Mouse (Mus musculus): ENCODE measurements at regions not wholly inside any gene's neighbourhood (a gene's known extent, or its start where the extent isn't known, plus 50 kb on each side); places are given as distances from the start of the nearest gene placed in this dataset.

DNA sequence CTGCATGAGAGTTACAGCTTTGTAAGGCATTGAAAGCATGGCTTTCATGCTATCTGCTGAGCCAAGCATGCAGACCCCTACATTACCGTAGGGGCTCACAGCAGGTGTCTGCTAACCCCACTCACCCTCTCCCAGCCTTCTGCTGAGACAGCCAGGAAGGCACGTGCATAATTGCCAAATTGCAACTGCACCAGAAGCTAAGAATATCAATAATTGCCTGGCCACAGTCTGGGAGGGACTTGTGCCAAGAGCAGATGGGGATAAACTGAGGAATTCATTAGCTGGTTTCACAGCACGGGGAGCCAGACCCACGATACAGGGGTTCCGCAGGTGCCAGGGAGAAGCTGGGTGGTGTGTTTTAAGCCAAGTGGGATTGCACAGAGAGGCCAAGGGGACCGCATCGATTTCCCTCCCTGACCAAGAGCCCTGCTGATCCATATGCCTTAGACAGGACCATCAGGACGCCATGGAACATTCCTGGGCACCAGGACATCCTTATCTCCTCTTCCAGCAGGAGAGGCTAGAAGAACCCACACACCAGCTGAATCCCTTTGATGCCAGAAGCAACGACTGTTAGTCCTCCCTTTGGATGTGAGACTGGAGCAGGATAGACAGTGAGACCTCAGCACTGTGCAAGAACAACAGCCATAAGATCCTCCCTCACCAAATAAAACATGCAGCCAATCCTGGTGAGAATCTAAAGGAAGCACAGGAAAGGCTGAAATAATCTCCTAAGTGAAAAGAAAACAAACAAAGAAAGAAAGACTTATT lies 84.8 kb upstream of the Glrp1 start:
- no peaks in the 10 kb centered on the region for H3K9me3 ChIP-seq
- H3K9ac ChIP-seq: no peak overlapping the region
- no peaks in the 10 kb centered on the region for H3K36me3 ChIP-seq (replicated peaks)
- peak; percentile 60; the same call in 1 of the 2 replicates for ATAC-seq (replicated peaks)
- peaks cover 21% of the 10 kb centered on the region for H3K4me1 ChIP-seq
- no peak overlapping the region for H3K4me3 ChIP-seq
- no peak overlapping the region for H3K4me2 ChIP-seq
- 36% methylated on average over 9 of the region's 9 CpGs for WGBS
- H3K27ac ChIP-seq: peak overlapping the region; percentile 39; the same call in 1 of the 2 replicates
- H3K27me3 ChIP-seq (replicated peaks): no peaks in the 10 kb centered on the region

DNA sequence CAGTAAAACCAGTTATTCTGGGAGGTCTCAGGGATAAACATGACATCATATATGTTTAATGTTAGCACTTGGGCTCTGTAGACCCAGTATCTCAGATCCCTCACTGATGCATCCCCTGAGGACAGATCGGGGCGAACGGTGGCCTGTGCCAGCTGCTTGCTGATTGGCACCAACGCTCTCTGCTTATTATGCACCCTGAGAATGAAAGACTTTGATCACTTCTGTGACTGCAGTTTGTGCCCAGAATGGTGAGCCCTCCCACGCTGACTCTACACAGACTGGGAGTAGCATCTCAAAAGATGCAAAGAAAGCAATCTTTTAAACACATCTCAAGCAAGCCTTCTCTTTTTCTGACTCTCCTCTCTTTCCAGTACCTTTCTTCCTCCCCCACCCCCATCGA lies 82.2 kb upstream of the Glrp1 start:
- no peak overlapping the region for H3K27ac ChIP-seq

DNA sequence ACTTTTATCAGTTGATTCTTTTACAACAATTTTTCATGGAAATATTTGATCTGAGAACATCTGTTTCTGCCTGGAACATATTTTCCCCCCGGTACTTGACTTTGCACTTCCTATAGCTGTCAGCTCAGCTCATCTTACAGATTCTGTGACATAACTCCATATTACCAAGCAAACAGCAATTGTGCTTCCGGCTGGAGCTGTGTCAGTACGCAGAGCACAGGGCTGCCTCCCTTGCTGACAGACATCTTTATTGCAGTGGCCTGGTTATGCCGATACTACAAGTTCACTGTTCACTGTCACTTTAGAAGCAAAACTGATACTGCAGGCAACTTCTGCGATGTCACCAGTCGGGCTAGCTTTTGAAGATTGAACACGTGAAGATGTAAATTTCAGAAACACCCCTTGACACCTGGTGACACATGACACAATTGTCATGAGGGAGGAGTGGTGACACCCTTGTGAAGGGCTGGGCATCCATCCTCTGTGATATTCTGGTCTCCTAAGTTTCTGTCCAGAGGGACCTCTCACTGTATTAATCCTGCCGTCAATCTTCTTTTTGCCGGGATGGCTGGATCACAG lies 81.0 kb upstream of the Glrp1 start:
- Histone ChIP-seq H3K4me1 (peaks cover 21% of the 10 kb centered on the region), H3K4me2 (no peak overlapping the region), H3K27me3 (replicated peaks) (no peaks in the 10 kb centered on the region), H3K9ac (no peak overlapping the region), H3K27ac (no peak overlapping the region), H3K36me3 (replicated peaks) (no peaks in the 10 kb centered on the region), H3K4me3 (no peak overlapping the region), H3K9me3 (no peaks in the 10 kb centered on the region)
- ATAC-seq (replicated peaks): no peak
- 74% methylated on average over 9 of the region's 9 CpGs for WGBS

More for the DNA sequence above, 82.2 kb upstream of the Glrp1 start:
- Histone ChIP-seq H3K36me3 (replicated peaks) (no peaks in the 10 kb centered on the region), H3K4me3 (no peak overlapping the region), H3K9ac (no peak overlapping the region), H3K9me3 (no peaks in the 10 kb centered on the region), H3K27me3 (replicated peaks) (no peaks in the 10 kb centered on the region), H3K4me2 (no peak overlapping the region), H3K4me1 (peaks cover 21% of the 10 kb centered on the region)
- 54% methylated on average over 6 of the region's 6 CpGs for WGBS
- ATAC-seq (replicated peaks): 0 out of 2 replicates have a peak, but pooled peaks have one; percentile 37

DNA sequence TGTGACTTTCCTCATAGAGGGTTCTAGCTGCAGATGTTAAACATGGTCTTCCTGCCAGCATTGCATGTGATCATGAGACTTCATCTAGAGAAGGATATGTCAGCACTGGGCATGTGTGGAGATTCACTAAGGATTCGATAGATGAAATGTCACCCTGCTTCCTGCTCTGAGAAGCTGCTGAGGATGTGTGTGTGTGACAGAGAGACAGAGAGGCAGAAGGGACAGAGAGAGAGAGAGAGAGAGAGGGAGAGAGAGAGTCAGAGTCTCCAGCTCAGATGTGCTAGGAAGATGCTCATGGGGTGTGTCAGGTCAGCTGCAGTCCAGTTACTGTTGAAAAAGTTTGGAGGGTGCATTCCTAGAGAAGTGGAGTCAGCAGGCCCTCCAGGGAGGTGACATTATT lies 78.9 kb upstream of the Glrp1 start:
- 73% methylated on average over 1 of the region's 1 CpGs for WGBS
- H3K4me1 ChIP-seq: peaks cover 9% of the 10 kb centered on the region
- H3K27me3 ChIP-seq (replicated peaks): no peaks in the 10 kb centered on the region
- no peaks in the 10 kb centered on the region for H3K36me3 ChIP-seq (replicated peaks)
- no peaks in the 10 kb centered on the region for H3K9me3 ChIP-seq
- no peak overlapping the region for H3K9ac ChIP-seq
- no peak overlapping the region for H3K27ac ChIP-seq
- no peak overlapping the region for H3K4me3 ChIP-seq
- no peak for ATAC-seq (replicated peaks)
- H3K4me2 ChIP-seq: no peak overlapping the region

DNA sequence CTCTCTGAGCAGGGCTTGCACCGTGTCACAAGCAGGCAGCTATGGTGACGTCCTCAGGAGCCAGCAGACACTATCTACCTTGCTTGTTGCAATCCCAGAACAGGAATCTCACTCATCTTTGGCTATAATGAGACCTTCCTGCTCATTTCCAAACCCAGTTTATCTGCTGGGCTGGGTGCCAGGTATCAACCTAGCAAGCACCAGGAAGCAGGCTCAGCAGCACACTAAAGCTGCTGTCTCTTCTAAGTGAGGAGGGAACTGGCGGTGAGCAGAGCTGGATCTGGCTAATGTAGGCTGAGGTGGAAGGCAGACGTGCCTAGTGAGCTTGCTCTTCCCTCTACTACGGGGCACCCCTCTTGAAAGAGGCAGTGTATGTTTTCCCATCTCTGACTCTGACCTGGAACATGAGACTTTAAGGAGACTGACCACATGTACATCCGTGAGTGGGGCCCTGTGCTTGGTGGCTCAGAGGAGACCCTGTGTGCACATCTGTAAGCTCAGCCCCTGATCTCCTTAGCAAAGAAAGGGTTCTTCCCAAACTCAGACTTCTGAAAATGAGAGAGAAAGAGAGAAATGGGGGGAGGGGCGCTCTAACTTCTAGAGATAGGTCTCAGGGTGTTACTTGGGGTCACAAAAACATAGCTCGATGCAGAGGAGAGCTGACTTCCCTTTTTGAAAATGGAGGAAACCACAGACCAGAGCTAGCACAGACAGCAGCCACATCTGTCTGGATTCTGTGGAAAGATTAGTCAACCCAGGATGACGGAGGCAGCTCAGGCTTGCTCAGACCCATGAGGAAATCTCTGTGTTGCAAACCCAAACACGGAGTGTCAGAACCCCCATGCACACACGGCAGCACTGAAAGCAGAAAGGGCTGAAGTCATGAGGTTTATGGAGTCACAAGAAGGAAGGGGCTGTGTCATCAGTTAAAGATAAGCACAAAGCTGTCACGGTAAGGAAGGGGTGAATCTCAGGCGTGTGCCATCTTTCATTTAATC lies 77.3 kb upstream of the Glrp1 start:
- peaks cover 5% of the 10 kb centered on the region; the same call in 1 of the 2 replicates for H3K4me1 ChIP-seq
- H3K27me3 ChIP-seq (replicated peaks): no peaks in the 10 kb centered on the region; the same call in 1 of the 2 replicates
- WGBS: 83% methylated on average over 13 of the region's 13 CpGs
- H3K9ac ChIP-seq: no peak overlapping the region
- no peaks in the 10 kb centered on the region for H3K9me3 ChIP-seq
- H3K4me3 ChIP-seq: no peak overlapping the region
- H3K27ac ChIP-seq: no peak overlapping the region
- no peak overlapping the region for H3K4me2 ChIP-seq
- no peak for ATAC-seq (replicated peaks)
- H3K36me3 ChIP-seq (replicated peaks): no peaks in the 10 kb centered on the region

DNA sequence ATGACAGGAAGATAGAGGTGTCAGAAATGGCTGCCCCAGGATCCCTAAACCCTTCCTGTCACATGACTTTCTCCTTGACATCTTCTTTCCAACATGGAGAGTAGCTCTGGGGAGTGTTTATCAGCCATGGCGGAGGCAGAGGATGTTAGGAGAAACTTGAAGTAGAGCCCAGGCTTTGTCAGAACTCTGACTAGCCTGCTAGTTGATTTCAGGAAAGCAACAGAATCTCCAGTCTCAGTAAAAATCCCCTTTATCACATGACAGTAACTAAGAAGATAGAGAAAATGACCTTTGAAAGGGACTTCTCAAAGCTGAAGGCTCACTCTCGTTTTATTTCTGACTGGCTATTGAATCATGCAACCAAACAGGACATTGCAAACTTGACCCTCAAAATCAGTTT lies 76.3 kb upstream of the Glrp1 start:
- no peak overlapping the region for H3K27ac ChIP-seq
- no peaks in the 10 kb centered on the region for H3K36me3 ChIP-seq (replicated peaks)
- no peak for ATAC-seq (replicated peaks)
- no peak overlapping the region for H3K4me3 ChIP-seq
- H3K4me1 ChIP-seq: no peaks in the 10 kb centered on the region
- WGBS: 87% methylated on average over 2 of the region's 2 CpGs
- no peak overlapping the region for H3K9ac ChIP-seq
- H3K4me2 ChIP-seq: no peak overlapping the region
- no peaks in the 10 kb centered on the region; the same call in 1 of the 2 replicates for H3K27me3 ChIP-seq (replicated peaks)
- H3K9me3 ChIP-seq: no peaks in the 10 kb centered on the region

DNA sequence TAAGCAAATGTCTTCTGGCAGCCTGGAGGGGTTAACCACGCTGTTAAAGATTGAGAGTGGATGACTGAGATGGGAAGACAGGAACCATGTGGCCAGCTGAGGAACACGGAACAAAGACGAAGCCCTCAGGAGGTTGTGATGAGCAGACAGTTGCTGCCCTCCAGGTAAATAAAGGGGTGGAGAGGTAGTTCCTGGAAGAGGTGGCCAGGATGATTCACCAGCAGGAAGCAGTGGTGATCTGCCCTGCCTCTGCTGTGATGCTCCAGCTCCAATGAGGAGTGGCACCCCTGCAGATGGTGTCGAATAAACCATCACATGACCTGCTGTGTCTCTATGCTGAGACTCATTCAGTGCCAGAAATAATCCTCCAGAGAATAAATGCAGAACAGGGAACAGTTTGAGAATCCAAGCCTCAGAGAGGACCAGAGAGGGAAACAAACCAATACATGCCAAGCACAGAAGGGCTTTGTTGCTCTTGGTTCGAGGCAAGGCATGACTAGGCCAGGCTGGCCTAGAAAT lies 74.7 kb upstream of the Glrp1 start:
- 63% methylated on average over 5 of the region's 5 CpGs for WGBS
- no peaks in the 10 kb centered on the region for H3K36me3 ChIP-seq (replicated peaks)
- no peak for ATAC-seq (replicated peaks)

DNA sequence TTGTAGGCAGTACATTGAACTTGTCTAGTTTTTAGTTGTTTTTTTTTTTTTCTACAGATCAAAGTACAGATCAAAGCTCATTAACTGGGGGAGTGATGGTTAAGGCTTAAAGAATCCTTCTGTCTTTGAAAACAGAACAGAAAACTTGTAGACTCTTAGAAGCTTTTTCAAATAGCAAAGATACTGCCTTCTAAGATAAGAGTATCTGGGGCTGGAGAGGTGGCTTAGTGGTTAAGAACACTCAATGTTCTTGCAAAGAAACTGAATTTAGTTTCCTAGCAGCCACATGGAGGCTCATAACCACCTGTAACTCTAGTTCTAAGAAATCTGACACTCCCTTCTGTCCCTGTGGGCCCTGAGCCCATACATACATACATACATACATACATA lies 68.4 kb upstream of the Glrp1 start:
- no peaks in the 10 kb centered on the region; the same call in 1 of the 2 replicates for H3K27me3 ChIP-seq (replicated peaks)
- H3K4me2 ChIP-seq: no peak overlapping the region
- H3K4me1 ChIP-seq: peaks cover 6% of the 10 kb centered on the region
- H3K27ac ChIP-seq: no peak overlapping the region
- no peak for ATAC-seq (replicated peaks)
- H3K36me3 ChIP-seq (replicated peaks): no peaks in the 10 kb centered on the region
- no peak overlapping the region for H3K9ac ChIP-seq
- H3K4me3 ChIP-seq: no peak overlapping the region
- H3K9me3 ChIP-seq: no peaks in the 10 kb centered on the region

More for the DNA sequence above, 74.7 kb upstream of the Glrp1 start:
- Histone ChIP-seq H3K9ac (no peak overlapping the region), H3K27ac (no peak overlapping the region), H3K27me3 (replicated peaks) (no peaks in the 10 kb centered on the region; the same call in 1 of the 2 replicates), H3K4me3 (no peak overlapping the region), H3K9me3 (no peaks in the 10 kb centered on the region), H3K4me1 (no peaks in the 10 kb centered on the region), H3K4me2 (no peak overlapping the region)

DNA sequence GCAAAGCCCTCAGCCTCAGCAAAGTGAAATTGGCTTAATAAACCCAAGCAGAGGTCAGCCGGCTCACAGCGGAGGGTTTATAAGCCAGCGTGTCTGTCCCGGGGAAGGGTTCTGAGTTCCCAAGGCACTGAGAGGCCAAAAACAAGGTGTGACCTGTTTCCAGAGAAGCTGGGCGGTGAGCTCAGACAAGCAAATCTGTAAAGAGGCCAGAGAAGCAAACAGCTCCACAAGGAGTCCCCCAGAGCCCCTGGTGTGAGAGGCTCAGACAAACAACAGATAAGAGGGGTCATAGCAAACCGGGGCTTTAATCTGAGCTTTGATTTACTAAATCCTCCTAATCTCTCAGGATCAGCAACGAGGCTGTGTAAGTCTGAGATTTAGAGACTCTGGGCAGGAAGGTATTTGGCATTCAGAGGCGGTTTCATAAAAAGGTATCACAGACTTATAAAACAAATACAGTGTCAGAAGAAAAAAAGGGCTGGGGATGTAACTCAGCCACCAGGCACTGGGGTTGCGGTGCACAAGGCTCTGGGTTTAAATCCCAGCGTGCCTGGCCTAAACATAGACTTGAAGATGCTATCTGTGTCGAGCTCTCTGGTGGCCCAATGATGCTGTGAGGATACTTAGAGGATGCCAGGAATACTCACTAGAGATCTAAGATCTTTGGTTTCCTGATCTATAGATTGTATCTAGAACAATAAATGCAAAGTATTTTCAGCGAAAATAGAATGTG lies 67.8 kb upstream of the Glrp1 start:
- no peaks in the 10 kb centered on the region for H3K27me3 ChIP-seq (replicated peaks)
- H3K4me1 ChIP-seq: peaks cover 6% of the 10 kb centered on the region
- 12% methylated on average over 12 of the region's 12 CpGs for WGBS

DNA sequence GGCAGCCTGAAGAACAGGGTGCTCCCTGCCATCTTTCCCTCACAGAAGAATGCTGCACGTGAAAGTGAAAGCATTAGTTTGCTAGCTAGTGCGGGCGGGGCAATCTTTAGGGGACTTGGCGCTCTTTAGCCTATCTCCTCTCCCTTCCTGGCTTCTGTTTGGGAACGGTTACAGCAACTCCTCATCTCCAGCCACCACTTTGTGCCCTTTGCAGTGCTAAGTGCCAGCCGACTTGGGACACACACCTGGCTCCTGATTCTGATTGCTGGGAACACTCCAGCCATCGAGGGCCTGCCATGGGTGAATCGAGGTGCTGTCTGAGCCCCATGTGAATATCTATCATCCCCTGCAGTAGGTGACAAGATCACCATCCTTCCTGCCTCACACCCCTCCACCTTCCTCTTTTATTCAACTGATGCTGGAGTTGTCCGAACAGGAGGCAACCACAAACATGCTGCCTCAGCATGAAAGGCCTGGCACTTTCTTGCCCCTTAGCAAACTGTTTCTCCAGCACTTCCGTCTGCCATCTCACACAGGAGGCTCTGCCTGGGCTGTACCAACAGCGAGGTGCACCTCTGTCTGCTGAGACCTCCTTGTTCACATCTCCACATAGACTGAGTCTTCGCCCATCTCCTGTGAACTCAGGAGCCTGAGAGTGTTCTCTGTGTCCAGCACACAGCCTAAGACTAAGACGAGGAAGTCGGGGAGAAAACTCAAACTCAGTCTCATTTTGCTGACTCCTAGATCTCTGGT lies 66.2 kb upstream of the Glrp1 start:
- WGBS: 74% methylated on average over 14 of the region's 14 CpGs
- Histone ChIP-seq H3K4me3 (no peak overlapping the region), H3K4me2 (no peak overlapping the region), H3K27ac (no peak overlapping the region), H3K4me1 (peaks cover 6% of the 10 kb centered on the region), H3K36me3 (replicated peaks) (no peaks in the 10 kb centered on the region), H3K27me3 (replicated peaks) (no peaks in the 10 kb centered on the region), H3K9me3 (no peaks in the 10 kb centered on the region), H3K9ac (no peak overlapping the region)
- no peak for ATAC-seq (replicated peaks)

More for the DNA sequence above, 67.8 kb upstream of the Glrp1 start:
- no peak overlapping the region for H3K9ac ChIP-seq
- H3K36me3 ChIP-seq (replicated peaks): no peaks in the 10 kb centered on the region
- H3K27ac ChIP-seq: no peak overlapping the region
- ATAC-seq (replicated peaks): no peak
- H3K9me3 ChIP-seq: no peaks in the 10 kb centered on the region
- H3K4me2 ChIP-seq: no peak overlapping the region
- no peak overlapping the region for H3K4me3 ChIP-seq

DNA sequence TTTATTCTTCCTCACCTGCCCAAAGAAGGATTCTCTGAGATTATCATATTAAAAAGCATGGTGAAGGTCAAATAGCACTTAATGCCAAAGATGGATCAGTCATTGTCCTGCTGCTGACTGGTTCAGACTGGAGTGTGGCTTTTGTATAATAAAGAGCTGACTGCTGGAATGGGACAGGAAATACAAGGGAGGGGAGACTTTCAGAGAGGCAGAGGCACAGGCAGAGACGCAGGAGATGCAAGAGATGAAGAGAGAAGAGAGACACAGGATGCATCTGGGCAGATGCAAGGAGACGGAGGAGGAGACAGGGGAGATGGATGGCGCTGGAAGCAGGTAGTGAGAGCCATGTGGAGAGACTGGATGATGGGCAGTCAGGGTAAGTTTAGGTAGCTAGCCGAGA lies 65.4 kb upstream of the Glrp1 start:
- H3K9ac ChIP-seq: no peak overlapping the region
- no peak overlapping the region for H3K27ac ChIP-seq
- WGBS: 57% methylated on average over 4 of the region's 4 CpGs
- H3K4me3 ChIP-seq: no peak overlapping the region
- peaks cover 6% of the 10 kb centered on the region for H3K4me1 ChIP-seq
- ATAC-seq (replicated peaks): no peak
- no peaks in the 10 kb centered on the region for H3K36me3 ChIP-seq (replicated peaks)
- no peak overlapping the region for H3K4me2 ChIP-seq
- H3K27me3 ChIP-seq (replicated peaks): no peaks in the 10 kb centered on the region
- H3K9me3 ChIP-seq: no peaks in the 10 kb centered on the region

All from midbrain, embryonic 15.5 days (tissue).